Mouse (Mus musculus): ENCODE results near the gene Ppp1r32. TPM values are rescaled to one million over a fixed set of nuclear protein-coding genes. Genes with fewer than 3 reads are reported as not detected.

Ppp1r32 gene
- total RNA-seq, 2 experiments from 2014 or later = 0.40 to 1.3 TPM

DNA sequence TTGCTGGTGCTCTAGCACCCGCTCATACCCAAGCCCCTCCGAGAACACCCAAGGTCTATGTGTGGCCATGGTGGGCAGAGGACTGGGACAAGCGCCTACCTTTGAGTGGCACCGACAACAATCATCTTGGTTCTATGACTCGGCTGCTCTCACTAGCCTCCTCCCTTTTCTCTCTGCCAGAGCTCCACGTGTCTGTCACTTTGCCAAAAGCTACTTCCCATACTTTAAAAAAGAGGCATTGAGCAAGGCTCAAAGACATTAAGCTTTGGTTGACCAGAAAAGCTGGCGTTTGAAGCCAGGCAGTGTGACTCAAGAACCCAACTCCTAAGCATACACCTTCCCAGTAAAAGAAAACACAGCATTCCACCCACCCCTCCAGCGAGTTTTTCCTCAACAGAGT, 24.6 kb downstream of the Ppp1r32 start:
- no peak for DNase-seq

DNA sequence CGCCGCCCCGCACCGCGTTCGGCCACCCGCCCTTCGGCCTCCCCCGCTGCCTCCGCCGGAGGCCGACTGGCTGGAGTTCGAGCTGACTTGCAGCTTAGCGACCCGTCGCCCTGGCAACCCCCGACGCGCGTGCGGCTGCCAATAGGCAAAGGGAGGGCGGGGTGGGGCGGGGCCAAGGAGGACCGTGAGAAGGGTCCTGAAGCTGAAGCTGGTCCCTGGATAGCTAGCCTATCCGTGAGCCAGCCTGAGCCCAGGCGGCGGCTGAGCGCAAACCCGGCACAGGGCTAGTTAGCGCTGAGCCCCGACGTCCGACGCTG, 25.3 kb downstream of the Ppp1r32 start:
- DNase-seq = peak; percentile 51

DNA sequence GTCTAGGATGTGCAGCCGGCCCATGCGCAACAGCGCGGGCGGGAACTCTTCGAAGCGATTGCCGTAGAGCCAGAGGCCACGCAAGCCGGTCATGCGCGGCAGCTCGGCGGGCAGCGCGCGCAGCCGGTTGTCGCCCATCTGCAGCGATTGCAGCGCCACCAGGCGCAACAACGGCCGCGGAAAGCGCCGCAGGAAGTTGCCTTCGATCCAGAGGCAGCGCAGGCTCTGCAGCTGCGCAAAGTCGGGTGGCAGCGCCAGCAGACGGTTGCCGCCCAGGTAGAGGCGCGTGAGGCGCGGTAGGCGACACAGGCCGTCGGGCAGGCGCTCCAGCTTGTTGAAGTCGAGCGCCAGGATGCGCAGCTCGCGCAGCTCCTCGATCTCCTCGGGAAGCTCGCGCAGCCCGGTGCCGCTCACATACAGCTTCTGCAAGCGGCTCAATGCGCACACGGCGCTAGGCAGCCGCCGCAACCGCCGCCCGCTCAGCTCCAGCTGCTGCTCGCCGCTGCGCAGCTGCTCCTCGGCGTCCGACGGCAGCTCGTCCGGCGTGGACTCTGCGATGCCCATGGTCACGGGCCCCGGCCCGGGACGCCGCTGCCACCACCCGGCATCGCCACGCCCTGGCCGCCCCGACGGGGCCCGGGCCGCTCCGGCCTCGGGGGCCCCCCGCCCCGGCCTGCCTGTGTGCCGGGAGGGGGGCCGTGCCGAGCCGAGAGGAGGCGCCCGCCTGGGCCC, 25.8 kb downstream of the Ppp1r32 start, which contains the start of gene Lrrc10b:
TSS of gene Lrrc10b (minus strand) at position 722 of the 732 bp plus-strand sequence.
- DNase-seq = peak; percentile 63

DNA sequence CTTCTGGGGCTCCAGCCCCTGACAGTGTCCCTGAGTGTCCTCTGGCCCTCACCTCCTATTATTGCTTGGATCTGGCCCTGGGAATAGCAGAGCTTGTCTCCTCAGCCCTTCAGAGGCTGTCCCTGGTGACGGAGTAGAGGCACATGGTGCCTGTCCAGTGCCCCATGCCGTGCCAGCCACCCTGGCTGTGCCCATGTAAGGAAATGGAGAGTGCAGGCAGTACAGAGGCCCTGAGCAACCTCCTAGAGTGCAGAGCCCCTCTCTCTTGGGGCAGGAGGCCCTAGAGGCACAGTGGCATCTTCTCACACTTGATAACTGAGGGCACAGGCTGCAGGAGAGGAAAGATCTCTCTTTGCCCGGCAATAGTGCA, 27.3 kb downstream of the Ppp1r32 start:
- no peak for DNase-seq

DNA sequence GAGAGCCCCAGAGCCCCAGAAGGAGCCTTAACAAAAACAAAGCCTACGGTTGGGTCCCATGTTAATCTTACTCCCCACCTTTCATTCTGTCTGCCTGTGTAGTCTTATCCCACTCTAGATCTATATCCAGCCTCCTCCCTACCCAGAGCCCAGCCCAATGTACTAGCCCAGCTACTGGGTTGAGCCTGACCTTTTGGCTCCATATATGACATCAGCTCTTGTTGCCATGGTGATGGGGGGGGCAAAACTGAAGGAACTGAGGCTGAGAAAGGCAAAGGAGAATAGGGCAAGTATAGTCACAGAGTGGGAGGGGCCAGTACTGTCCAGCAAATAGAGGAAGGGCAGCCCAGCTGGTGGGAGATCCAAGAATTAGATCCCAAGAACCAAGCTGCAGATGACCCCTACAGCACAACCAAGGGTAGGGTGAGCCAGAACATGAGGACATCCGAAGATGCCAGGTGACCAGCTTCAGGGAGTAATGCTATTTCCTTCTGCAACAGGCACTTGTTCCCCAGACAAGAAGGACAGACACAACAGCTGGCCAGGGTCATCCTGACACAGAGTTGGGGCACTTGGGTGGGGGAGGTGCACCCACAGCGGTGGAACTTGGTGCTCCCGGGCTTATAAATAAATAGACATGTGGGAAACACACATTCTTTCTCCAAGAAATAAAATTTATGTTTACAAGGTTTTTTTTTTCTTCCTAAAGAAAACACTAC, 27.9 kb downstream of the Ppp1r32 start:
- no peak for DNase-seq

DNA sequence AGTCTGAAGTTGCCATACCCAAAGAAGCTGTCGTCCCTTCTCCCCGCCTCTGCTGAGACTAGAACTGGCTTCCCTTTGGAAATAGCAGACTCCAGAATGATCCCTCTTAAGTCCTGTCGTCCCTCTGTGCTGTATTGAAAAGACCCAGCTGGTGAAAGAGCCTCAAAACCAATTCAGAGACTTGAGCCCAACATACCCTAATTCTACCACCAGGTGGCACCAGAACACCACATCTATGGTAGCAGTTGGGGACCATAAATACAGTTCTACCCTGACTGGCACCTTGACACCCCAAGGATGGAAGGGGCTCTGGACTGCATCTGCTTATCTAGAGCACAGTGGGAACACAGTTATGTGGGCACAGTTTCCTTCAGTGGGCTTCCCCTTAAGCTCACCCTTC, 33.0 kb downstream of the Ppp1r32 start:
- DNase-seq = peak; percentile 65

DNA sequence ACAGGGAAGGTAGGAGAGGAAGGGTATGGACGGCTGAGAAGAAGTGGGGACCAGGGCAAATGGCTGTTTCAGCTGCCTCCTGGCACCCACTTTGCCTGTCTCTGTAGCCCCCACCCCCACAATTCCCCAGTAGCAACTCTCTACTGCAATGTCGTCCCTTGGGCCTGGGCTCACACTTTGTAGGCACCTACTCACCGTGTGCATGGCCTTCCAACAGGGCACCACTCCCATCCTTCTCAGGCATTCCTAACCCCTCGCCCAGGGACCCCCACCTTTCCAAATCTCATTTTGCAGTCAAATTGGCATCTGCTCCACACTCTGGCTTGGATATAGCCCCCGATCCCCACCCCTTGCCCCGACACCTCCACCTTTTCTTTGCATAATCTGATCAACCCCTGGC, 33.5 kb downstream of the Ppp1r32 start:
- no peak for DNase-seq

DNA sequence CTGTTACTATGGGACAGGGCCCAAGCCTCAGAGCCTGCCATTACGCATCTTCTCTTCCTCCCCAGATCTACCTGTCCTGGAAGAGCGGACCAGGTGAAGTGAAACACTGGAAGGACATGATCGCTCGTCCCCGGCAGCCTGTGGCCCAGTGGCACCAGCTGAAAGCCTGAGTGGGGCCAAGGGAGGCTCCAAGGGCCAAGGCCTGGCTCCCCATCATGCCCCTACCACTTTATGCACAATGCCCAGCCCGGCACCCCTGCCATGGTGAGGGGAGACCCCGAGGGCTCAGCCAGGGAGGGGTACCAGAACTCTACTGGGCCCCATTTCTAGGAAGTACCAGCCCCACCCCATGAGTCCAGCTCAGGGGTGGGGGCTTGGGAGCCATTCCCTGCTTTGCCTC, 34.5 kb downstream of the Ppp1r32 start:
- no peak for DNase-seq

DNA sequence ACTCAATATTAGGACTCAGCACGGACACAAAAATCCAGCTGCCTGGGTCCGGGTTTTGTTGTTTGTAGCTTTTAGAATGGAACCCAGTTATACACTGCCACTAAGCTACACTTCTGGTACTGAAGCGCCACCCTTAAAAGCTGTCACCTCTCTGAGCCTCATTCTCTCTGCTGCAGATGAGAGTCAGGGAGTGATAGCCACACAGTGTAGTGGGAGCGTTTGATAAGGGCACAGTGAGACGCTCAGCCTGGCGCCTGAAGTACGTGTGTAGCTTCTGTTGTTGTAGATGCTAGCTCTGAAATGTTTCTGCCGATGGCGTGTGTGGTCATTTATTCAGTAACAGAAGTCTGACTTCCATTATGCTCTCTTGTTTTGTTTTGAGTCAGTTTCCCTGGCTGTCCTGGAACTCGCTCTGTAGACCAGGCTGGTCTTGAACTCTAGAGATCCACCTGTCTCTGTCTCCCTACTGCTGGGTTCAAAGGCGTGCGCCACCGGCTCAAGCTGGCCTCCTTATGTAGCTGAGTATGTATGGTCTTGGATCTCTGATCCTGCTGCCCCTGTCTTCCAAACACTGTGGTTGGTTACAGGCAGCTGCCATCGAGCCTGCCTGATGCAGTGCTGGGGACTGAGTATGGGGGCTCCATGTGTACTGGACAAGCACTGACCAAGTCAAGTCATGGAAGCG, 37.9 kb downstream of the Ppp1r32 start:
- DNase-seq = no peak

DNA sequence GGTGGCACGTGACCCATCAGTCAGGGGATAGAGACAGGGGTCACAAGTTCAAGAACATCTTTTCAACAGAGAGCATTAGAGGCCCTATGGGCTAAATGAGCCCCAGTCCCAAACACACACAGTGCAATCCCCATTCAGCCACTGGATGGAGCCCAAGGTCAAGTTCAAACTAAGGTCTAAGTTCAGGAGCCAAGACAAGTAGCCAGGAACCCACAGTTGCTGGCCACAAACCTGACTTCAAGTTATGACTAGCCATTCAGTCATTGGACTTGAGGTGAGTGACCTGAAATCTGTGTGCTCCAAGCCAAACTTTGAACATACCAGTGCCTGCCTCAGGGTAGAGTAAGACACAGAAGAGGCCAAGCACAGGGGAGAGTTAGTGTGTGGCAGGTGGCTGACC, 45.2 kb downstream of the Ppp1r32 start:
- DNase-seq = no peak

DNA sequence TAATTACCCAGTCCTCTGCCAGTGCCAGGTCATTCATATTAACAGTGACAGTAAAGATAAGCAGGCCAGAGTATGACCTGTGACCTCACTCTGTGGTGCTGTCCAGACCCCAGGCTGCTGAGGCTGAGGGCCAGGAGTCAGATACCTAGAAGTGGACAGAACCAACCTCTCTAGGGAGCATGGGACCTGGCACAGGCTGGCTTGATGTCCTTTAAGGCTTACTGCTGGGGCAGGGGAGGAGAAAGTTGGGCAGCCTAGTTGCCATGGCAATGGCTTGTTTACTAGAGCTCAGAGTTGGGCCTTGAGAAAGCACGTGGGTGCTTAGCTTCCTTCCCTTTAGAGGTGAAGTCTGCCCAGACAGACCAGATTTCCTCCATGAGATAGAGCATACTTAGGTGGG, 46.0 kb downstream of the Ppp1r32 start:
- DNase-seq = no peak

DNA sequence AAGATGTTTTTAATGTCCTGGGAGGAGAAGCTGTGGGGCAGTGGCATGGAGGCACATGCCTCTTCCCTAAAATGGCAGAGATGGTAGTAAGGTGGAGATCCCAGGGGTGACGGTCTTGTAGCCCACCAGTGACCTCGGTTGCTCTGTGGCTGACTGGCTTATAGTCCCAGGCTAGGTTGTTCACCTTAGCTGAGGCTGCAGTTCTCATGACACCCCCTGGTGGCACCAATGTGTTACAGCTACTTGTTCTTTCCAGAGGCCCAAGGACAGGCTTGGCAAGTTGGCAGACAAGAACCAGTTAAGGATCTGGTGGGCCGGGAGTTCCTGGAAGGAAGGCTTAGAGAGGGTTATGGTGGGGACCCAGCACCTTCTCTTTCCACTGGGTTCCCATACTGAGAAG, 46.8 kb downstream of the Ppp1r32 start:
- DNase-seq = peak; percentile 64

DNA sequence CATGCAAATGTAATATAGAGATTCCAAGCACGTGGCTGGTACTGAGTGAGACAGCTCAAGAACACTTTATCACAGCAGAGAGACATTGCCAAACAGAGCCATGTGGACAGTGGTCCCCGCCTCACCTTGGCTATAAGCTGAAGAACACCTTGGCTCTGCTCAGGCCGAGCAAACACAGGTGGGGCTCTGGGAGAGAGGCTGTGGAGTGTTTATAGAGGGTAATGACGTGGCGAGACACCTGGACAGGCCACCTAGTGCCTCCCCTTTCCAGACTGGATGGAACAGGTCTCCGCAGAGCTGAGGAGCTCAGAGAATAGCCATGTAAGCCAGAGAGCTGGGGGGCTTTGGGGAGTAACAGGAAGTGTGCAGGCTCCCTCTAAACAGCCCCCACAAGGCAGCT, 47.8 kb downstream of the Ppp1r32 start:
- no peak for DNase-seq

DNA sequence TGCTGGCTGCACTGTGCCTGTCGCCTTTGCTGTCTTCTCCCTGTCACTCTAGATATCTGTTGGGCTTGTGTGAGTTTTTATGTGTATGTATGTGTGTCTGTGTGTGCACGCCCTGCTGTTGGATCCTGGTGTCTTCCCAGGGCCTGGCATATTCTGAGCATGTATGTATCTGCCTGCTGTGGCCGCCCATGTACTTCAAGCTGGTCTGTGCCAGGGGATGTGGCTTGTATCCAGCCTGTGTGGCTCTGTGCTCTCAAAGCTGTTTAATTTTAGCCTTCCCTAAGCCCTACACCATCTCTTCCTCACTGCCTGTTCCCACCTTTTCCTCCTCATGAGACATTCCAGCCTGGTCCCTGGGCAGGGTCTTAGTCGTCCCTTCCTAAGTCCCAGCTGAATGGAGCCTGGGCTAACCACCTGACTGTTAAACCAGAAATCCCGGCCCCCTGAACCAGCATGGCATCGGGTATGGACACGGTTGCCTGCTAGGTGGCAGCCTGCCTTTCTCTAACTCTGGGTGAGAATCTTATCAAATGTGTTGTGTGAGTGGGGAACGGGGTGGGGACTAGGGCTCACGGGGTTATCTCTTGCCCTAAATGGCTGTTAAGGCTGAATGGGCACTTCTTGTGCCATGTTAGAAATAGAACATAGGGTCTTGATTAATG, 48.7 kb downstream of the Ppp1r32 start:
- no peak for DNase-seq

DNA sequence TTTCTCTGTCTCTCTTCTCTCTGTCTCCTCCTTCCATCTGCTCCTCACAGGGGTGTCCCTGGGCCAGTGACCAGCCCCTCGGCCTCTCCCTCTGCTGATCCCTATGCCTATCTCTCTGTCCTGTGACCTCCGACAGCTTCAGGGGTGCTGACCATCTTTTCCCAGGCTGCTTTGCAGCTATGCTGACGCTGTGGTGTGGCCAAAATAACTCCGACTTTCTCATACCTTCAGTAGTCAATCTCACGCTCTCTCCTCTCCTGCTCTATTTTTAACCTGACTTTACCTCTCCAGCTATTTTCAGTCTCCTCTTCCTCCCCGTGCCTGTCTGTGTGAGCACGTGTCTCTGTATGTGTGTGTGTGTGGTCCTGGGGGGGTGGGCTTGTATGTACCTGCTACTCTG, 49.5 kb downstream of the Ppp1r32 start:
- no peak for DNase-seq

DNA sequence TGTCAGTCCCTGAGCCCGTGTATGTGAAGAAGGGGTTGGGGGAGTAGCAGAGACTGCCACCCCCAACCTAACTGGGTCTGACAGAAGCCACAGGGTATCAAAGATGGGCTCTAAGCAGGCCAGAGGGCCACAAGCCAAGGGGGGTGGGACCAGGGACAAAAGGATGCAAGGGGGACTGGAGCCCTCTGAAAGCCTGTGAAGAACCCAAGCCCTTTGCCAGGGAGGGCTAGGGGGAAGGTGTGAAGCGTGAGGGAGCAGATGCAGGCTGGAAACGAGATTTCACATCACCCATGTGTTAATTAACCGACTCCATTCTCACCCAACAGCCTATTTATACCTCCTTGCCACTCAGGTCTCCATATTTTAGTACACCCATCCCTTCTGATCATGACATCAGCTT, 50.9 kb downstream of the Ppp1r32 start:
- DNase-seq = no peak

DNA sequence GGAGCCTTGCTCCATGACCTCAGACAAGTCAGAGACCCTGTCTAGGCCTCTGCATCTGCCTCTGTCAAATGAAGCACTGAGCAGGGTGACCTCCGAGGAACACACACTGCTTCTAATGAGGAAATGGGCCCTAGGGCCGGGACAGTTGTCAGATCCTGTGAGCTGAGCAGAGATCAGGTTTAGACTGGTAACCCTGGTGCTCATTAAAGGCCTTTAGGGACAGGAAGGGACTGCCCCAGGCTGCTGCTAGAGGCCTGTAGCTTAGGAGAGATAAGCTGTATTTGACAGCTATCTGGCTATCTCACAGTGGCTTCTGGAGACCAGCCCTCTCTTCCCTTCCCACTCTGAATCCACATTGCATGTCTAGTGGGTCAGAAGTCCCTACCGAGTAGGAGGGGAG, 51.3 kb downstream of the Ppp1r32 start:
- no peak for DNase-seq

DNA sequence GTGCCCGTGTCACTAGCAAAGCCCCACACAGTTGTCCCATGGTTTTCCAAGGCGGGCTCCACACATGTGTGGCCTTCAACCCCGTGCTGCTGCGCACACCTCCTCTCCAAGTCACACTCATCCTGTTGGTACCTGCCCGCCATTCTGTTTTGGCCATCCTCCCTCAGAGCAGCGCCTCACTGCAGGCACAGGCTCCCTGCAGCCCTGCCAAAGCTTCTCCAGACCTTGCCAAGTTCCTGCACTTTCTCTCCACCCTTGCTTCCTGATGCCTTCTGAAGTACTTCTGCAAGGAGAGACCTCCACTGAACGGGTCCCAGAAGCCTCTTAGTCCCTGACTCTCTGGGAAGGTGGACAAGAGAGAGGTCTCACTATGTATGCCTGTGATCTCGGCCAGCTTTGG, 53.4 kb downstream of the Ppp1r32 start:
- DNase-seq = no peak

DNA sequence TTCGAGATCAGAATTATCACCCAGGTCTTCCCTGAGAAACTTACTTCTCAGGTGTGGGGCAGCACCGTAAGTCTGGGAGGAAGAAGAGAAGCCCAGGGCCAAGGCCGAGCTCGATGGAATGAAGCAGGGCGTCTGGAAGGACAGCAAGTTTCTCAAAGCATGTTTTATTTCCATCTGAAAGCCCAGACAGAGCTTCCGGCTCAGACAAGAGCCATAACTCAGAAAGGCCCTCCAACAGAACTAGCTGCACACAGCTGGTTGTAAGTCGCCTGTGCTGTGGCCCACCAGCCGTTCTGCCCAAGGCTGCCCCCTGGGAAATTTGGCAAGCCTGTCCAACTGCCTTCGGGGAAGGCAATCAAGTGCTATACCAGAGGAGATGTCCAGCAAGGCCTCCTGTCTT, 55.3 kb downstream of the Ppp1r32 start:
- no peak for DNase-seq

DNA sequence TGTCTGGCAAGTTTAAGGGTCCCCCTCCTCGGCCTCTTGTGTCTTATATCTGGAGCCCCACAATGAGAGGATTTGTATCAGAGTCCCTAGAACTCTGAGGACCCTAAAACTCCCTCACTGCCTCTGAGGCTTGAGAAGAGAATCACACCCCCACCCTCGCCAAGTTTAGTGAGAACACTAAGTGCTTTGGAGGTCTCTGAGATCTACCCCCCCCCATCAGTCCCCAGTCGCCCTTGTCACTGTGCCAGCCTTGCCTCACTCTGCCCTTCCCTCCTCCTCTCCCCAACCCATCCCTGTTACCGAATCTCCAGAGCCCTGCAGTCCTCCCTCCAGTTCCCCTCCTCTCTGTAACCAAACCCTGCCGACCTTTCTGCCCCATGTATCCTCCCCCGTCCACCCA, 55.9 kb downstream of the Ppp1r32 start:
- no peak for DNase-seq

DNA sequence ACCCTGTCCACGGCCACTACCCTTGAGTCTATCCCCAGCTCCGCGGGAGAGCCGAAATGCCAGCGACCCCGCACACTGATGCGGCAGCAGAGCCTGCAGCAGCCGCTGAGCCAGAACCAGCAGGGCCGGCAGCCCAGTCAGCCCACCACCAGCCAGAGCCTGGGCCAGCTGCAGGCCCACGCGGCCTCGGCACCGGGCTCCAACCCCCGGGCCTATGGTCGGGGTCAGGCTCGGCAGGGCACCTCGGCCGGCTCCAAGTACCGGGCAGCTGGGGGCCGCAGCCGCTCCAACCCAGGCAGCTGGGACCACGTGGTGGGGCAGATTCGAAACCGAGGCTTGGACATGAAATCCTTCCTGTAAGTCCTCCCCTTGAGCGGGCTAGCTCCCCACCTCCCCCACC, 56.4 kb downstream of the Ppp1r32 start:
- no peak for DNase-seq

DNA sequence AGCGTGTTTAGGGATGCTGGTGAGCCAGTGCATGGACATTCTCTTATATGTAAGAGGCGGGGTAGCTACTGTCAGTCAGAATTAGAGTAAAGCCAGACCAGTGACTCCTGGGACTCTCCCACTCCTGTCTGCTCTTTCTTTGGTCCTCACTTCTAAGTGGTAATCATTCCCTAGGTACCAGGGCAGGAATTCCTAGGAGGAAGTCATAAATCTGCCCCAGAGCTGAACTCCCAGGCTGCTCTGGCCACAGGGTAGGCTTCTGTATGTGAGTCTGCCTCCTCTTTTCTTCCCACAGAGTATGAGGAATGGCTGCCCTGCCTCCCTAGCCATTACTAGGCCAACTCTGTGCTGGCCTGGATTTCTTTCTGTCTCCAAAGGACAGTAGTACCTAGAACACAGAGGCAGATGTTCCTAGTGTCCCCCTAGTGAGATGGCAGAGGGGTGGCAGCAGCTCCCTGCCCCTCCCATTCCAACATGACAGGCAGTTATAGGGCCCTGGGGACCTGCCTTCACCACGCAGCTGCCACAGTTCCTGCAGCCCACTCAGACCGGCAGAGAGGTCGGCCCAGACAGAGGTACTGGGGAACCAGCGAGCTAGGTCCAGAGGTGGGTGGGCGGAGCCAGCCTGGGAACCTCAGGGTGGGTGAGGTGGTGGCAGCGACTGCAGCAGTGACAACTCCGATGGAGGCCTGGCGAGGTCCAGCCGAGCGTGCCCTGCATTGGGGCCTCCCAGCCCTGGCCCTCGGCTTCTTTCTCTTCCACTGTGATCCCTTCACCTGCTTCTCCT, 57.1 kb downstream of the Ppp1r32 start:
- no peak for DNase-seq
